Mouse (Mus musculus) heart, postnatal 36 days (tissue): ENCODE data around the gene Dnaaf5. TPM values are rescaled to one million over a fixed set of nuclear protein-coding genes. Genes with fewer than 3 reads are reported as not detected.

Experiments used
- DNase-seq, 2 experiments: peaks; one replicate each; pipeline ENCODE4 v3.0.0; 2021 to 2022
- intact Hi-C: fragments of 180-260 bp; cut with DNase I; formaldehyde crosslinking; loops from one replicate; pipeline ENCODE4 v1.15.1; 2025
- total RNA-seq, 2 experiments: library from RNA; stranded (reverse); gene quantifications; 2 replicates each; pipeline ENCODE4 v1.2.3; 2021

Dnaaf5 gene
- total RNA-seq, 2 experiments from 2014 or later, result 16.0 to 16.2 TPM

- no peak for DNase-seq
- intact Hi-C loops, result no loop called here
Measured at GRCm38 (mm10) chr5:139189726-139190125, 39.7 kb downstream of the Dnaaf5 start.

- no peak for DNase-seq
- intact Hi-C loops, result no loop called here
Measured at GRCm38 (mm10) chr5:139190958-139191357, 40.9 kb downstream of the Dnaaf5 start.

DNA sequence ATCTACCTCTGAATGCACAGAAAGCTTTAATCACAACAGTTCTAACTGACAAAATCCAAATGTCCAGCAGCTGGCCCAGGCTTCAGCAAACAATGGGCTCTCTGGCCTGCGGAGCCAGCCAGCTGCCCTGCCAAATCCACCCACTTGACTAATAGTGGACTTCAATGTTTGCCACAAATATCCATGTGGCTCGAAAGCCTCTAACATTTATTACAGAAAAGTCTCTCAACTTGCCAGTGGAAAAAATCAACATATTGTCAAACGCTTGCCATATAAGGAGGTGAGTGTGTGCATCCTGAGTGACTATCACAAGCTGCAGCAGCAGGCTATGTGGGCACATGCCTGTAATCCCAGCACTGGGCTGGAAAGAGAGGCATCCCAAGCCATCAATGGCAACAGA, 48.8 kb downstream of the Dnaaf5 start:
- DNase-seq, result no peak
- intact Hi-C loops, result no loop called here

DNA sequence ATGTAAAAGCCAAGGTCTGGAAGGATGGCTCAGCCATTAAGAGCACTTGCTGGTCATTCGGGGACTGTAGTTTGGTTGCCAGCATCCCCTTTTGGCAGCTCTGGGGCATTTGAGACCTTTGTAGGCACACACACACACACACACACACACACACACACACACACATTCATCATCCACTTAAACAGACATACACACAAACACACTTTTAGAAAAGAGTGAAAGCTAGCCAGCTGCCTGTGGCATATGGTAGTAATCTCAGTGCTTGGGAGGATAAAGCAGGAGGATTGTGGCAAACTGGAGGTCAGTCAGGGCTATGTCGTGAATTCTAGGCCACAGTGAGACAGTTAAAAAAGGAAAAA, 49.6 kb downstream of the Dnaaf5 start:
- intact Hi-C loops, result no loop called here

GRCm38 (mm10) chr5:139199995-139200769, 50.2 kb downstream of the Dnaaf5 start, which contains the start of gene Sun1:
Gene Sun1 (plus strand): TSS chr5:139200637.
- DNase-seq, result peak; percentile 99
- intact Hi-C loops, result loop anchor here (1.0 to 2.0 kb wide), 3 partner anchors 21 to 52 kb away; partner anchors contain the start of genes Dnaaf5, Get4 and Prkar1b

More for the DNA sequence above, 49.6 kb downstream of the Dnaaf5 start:
- DNase-seq, result no peak

DNA sequence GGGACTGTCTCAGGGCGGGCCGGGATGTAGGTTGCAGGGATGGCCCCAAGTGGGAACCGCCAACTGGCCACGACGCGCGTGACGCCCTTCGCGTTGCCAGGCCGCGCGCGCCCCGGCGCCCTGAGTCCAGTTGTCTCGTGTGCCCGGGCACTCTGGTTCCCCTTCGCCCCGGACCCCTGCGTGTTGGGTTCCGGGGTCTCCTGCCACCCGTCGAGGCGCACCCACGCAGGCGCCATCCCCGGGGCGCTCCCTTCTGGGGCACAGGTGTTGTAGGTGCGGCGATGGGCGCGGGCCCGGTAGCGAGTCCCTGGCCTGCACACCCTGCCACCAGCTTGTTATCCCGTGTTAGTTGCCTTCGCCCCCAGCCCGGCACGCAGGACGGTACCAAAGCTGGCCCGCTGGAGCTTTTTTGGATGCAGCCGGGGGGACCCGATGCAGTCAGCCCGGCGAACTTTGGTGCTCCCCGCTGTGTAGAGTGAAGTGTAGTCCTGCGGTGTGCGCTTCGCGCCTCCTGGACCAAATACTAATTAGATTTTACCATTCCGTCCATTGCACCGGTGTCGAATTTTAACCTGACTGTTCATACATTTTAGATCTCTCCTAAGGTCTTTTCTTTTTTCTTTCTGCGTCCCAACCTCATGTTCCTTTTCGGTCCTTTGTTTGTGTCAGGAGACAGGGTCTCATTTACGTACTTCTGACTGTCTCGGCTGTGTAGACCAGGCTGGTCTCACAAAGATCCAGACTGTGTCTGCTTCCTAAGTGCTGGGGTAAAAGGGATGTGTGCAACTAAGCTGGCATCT, 50.9 kb downstream of the Dnaaf5 start:
- DNase-seq, result no peak
- intact Hi-C loops, result loop anchor here (1.0 to 2.0 kb wide), 3 partner anchors 20 to 51 kb away; partner anchors contain the start of genes Dnaaf5, Get4 and Prkar1b

DNA sequence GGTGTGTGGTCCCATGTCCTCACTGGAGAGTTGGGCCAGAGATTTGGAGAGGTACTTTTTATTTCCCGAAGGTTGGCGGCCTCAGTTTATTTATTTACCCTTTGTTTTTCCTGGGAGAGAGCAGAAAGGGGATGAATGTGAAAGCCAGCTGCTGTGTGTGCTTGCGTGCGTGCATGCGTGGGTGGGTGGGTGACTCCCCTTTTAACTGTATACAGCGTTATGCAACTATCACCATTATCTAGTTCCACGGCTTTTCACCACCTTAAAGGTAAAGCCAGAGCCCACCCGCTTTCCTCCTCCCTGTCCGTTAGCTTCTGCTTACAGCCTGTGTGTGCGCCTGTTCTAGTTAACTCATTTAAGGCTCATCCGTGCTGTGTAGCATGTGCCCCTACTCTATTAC, 52.1 kb downstream of the Dnaaf5 start:
- no peak for DNase-seq
- intact Hi-C loops, result no loop called here

DNA sequence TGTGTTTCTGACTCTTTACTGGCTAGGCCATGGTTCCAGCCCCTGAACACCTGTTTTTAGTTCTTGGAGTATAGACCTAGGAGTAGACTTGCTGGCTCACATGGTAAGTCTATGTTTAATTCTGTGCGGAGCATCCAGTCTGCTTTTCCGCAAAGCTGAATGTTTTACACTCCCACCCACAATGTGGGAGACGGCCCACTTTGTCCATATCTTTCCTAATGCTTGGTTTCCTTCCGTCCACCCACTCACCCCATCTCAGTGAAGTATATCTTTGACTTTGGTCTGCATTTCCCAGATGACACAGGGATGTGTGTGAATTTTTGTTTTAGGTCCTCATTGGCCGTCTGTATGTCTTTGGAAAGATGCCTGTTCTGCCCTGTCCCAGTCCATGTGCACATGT, 53.3 kb downstream of the Dnaaf5 start:
- intact Hi-C loops, result no loop called here
- no peak for DNase-seq

- no peak for DNase-seq
- intact Hi-C loops, result no loop called here
Measured at GRCm38 (mm10) chr5:139206081-139206480, 56.1 kb downstream of the Dnaaf5 start.

DNA sequence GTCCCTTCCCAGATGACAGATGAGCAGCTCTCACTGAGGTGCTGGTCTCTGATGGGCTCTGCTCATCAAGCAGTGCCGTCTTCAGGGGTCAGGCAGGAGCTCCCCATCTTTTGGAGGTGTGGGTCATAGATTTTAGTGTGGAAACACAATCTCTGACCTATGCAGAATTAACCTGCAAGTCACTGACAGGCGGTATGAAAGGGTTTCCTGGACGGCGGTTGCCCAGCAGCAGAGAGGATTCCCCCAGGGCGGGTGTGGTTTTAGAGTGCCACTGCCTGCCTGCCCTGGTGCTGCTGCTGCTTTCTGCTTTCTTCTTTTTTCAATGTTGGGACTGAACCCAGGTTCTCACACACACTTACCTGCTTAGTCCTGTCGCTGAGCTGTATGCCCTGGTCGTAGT, 56.5 kb downstream of the Dnaaf5 start:
- no peak for DNase-seq
- intact Hi-C loops, result no loop called here

GRCm38 (mm10) chr5:139208183-139208582, 58.2 kb downstream of the Dnaaf5 start:
- intact Hi-C loops, result no loop called here
- DNase-seq, result no peak

DNA sequence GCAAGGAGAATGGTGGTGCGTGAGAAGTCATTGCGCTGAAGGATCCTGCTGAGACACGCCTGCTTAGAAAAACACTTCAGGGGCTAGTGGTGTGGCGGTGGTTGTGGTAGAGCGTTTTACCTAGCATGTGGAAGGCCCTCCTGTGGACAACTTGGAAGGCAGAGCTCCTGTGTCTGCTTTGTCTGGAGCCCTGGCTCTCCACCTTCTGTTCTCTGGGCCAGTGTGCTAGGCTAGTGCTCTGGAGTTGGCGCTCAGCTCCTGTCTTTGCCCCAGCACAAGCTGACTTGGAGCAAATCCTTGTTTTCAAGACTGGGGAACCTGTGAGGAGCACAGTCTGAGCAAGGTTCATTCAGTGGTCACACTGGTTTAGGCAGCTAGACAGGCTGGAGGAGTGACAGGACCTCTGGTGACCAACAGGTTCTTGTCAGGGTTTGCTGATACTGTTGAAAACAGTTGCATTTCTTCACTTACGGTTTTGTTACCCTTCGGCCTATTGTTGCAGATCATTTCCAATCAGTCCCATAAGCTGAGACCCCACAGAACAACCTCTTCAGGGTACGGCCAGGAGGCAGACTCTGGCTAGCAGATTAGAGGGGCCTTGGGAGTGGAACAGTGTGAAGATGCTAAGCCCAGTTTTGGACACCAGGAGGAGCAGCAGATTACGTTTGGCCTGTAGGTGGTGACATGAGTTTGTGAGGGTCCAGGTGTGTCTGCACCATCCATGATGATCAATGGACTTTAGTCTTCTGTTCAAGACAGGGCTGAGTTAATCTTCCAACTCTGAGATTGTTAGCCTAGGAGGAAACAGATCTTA, 59.1 kb downstream of the Dnaaf5 start:
- intact Hi-C loops, result no loop called here
- DNase-seq, result no peak

- no peak for DNase-seq
- intact Hi-C loops, result no loop called here
Measured at GRCm38 (mm10) chr5:139209685-139210026, 59.6 kb downstream of the Dnaaf5 start.

DNA sequence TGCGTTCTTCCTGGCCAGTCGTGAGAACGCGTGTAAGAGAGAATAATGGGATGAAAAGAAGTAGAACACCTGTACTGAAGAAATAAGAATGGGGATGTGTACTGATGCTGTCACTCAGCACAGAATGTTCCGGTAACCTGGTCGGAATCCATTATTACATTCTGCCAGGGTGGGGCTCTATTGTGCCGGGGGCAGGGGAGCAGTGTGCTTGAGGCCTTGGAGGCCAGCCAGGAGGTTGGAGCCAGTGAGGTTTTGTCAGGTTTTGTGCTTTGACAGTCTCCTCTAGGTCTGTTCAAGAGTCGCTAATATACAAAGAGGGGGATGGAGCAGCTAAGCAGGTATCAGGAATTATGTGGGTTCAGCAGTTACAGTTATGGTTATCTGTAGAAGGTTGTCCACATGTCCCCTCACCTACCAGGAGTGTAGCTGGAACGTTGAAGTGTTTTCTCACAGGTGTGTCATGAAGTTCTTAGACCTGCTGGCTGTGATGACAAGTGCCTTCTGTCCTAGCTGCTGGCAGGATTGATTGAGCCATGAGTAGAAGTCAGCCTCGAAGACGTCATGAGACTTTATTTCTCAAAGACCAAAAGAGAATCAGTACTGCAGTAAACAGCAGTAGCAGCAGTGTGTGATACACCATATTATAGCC, 61.8 kb downstream of the Dnaaf5 start:
- intact Hi-C loops, result no loop called here
- DNase-seq, result no peak

- intact Hi-C loops, result no loop called here
- DNase-seq, result no peak
Measured at GRCm38 (mm10) chr5:139214298-139214697, 64.3 kb downstream of the Dnaaf5 start.

- DNase-seq, result no peak
- intact Hi-C loops, result no loop called here
Measured at GRCm38 (mm10) chr5:139215184-139215583, 65.2 kb downstream of the Dnaaf5 start.

DNA sequence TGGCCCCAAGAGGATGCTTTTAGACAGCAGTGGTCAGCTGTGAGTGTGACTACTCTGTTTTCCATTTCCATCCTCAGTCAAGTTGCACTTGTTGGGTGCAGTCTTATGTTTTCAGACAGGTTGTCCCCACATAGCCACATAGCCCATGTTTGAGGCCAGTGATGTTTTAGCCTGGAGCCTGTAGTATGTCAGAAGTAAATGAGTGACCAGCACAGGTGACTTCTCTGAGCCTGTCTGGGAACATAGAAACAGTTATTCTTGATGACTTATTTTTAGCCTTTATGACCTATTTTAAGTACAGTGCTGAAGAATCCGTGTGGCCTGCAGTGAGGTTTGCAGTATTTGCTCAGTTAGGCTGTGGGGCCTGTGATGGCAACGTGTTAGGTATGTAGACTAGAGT, 66.1 kb downstream of the Dnaaf5 start:
- intact Hi-C loops, result no loop called here
- no peak for DNase-seq

DNA sequence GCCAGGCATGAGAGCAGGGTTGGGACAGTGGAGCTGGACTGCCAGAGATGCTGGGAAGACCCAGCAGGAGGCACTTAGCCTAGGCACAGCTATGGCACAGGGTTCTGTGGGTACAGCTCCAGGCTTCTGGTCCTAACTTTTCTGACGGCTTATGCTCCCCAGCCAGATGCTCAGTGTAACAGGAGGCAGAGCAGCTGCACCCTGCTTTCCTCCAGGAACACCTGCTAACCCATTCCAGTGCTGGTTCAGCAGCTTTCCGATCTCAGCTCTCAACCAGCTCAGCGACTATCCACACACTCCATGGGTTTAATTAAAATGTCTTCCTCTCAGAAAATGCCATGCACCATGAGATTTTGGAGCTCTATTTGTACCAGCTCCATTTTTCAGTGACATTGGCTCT, 66.8 kb downstream of the Dnaaf5 start:
- no peak for DNase-seq
- intact Hi-C loops, result no loop called here

- intact Hi-C loops, result loop anchor here (2.0 kb wide), 1 partner anchor 19 kb away; the partner anchor contains the start of gene Sun1
- no peak for DNase-seq
Measured at GRCm38 (mm10) chr5:139220006-139220515, 70.0 kb downstream of the Dnaaf5 start.

GRCm38 (mm10) chr5:139220610-139221009, 70.6 kb downstream of the Dnaaf5 start:
- peak; percentile 33 to 42 for DNase-seq
- intact Hi-C loops, result loop anchor here (2.0 kb wide), 1 partner anchor 20 kb away; the partner anchor contains the start of gene Sun1
